Mouse (Mus musculus) activated CD4-positive, CD25-positive, alpha-beta regulatory T cell, adult 4 months (primary cell): ENCODE data around the gene Hinfp. TPM values are rescaled to one million over a fixed set of nuclear protein-coding genes. Genes with fewer than 3 reads are reported as not detected.
"Not testable (repeated sequence)": the region's sequence is repeated elsewhere in the genome, so short reads cannot be mapped to it uniquely, and the experiment has no call there.

ENCODE experiments used
- ATAC-seq: one replicate; pipeline ENCODE4 v1.8.0; 2017
- polyA plus RNA-seq, 2 experiments: library from polyadenylated mRNA; unstranded; fragments of 100-300 nt; shearing (Covaris generic); gene quantifications; one replicate each; pipeline ENCODE4 v1.2.1; 2017

The Hinfp gene
- polyA plus RNA-seq, 2 experiments from 2014 or later: 18.1 to 21.7 TPM

DNA sequence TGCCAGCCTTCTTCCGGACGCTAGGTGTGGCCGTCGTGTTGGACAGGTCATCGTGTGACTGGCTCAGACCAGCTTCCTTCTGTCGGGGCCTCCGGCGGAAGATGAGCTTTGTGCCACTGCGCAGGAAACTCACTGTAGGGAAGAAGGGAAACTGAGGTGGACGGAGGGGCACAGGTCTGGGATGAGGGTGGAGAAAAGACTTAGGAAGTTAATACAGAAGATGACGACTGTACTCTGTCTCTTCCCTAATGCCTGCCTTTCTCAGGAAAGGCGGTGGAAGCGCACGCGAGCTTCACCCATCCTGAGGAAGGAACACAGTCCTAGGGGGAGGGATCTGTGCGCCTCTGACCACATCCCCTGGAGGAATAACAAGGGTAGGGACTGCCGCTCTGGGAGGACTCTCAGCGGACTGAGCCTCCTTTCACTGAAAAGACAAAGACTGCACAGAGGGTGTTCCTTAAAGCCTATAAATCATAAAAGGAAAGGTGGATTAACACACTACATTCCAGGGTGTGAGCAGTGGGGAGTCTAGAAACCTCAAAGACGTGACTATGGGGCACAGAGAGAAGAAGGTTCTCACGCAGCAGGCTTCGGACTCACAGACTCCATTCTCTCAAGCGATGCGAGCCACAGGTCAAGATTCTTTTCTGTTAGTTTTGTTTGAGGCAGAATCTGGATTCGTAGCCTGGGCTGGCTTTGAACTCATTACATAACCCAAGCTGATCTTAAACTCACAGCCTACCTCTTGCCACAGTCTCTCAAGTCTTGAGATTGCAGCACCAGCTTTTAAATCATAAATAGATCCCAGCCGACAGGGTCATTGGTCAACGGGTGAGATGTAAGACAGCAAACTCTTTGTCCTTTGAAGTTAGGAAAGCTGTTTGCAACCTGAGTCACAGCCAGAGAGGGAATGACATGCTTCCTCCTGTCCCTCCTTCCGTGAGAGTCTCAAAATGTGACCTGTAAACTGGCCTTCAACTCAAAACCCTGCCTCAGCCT lies 6.0 kb upstream of the Hinfp start:
- no peak for ATAC-seq

DNA sequence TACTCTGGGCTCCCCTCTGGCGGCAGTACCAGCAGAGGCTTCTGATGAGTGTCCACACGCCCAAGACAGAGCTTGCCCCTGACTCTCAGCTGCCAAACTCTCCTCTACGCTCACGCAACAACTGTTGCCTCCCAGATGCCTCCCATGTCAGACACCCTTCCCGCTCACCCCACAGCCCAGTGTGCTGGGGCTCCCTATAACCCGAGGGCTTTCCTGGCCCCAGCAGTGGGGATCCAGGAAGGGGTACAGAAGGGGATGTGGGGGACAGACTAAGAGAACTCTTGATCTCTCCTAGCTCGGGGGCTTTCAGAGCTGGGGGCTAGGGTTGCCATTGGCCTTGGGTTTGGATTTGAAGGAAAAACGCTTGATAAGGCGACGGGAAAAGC lies 5.3 kb upstream of the Hinfp start:
- ATAC-seq: no peak

DNA sequence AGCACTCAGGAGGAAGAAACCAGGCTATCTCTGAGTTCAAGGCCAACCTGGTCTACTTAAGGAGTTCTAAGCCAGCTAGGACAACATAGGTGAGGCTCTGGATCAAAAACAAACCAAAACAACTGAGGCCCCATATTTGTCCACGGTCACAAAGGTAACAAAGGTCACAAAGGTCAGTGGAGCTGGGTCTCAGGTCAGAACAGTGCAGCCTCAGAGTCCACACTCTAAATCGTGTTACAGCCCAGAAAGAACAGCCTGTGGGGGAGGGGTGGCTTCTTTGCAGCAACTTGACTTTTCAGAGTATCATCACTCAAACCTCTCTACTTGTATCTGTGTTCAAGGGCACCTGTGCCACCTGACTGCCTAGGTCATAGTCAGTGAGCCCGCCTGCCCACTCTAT lies 4.3 kb upstream of the Hinfp start:
- no peak for ATAC-seq

DNA sequence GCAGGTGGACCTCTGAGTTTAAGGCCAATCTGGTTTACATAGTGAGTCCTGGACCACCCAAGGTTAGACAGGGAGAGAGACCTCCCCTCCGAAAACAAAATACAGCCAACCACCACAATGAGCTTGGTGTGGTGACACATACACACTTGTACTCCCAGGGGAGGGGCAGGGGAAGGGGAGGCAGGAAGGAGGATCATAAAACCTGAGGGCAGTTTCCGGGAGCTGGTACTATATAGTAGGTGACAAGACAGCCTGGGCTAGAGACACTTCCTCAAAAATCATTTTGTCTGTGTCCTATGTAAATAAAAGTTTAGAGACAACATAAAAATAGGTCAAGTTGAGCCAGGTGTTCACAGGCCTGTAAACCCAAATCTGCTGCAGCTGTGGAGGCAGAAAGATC lies 1.8 kb upstream of the Hinfp start:
- no peak for ATAC-seq

DNA sequence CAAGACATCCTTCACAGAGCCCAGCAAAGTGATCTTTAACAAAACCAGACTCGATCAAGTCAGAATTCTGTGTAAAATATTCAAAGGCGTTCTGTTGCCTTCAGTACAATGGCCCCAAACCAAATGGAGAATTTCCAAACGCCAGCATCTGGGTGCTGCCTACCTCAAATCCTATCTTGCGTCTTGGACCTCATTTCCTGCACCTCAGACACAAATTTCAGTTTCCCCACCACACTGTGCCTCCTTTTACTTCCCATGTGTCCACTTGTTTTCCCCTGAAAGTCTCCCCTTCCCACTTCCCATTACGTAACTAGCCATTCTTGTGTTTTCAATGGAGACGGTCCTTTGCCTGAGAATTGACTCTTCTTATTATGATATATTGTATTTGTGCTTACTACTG lies 1.1 kb upstream of the Hinfp start:
- ATAC-seq: no peak

DNA sequence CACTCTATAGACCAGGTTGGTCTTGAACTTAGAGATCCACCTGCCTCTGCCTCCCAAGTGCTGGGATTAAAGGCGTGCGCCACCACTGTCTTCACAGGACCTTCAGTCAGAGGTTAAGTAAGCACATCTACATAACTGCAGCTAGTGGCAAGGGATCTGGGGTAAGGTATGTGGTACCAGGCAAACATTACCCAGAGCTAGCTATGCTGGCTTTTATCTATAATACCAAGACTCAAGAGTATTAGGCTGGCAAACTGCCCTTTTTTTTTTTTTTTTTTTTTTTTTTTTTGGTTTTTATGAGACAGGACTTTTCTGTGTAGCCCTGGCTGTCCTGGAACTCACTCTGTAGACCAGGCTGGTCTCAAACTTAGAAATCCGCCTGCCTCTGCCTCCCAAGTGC lies 5.5 kb downstream of the Hinfp start:
- ATAC-seq: not testable (repeated sequence)

DNA sequence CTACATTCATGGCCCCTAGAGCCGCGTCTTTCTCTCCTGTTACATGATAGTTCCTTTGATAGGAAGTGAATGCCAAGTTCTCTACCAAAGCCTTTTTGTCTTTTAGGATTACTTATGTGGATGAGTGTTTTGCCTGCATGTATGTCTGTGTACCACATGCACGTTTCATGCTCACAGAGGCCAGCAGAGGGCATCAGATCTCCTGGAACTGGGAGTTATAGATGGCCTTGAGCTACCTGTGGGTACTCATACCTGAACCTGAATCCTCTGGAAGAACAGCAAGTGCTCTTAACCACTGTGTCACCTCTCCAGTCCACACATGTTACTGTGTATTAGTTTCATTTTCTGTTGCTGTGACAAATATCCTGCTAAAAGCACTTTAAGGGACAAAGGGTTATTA lies 13.0 kb downstream of the Hinfp start:
- no peak for ATAC-seq

DNA sequence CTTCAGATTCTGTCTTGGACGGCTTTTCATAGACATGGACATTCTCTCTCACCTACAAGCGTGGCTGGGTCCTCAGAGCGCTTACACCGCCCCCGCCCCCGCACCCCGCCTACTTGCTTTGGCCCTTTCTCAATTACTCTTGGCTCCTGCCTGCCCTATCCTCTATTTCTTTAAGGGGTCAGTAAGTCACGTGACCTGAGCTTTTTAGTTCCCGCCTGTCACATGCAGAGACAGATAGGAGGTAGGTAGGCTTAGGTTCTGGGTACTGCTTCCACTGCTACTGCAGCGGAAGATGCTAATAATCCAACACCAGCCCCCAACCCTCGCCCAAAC lies 16.5 kb downstream of the Hinfp start:
- no peak for ATAC-seq

DNA sequence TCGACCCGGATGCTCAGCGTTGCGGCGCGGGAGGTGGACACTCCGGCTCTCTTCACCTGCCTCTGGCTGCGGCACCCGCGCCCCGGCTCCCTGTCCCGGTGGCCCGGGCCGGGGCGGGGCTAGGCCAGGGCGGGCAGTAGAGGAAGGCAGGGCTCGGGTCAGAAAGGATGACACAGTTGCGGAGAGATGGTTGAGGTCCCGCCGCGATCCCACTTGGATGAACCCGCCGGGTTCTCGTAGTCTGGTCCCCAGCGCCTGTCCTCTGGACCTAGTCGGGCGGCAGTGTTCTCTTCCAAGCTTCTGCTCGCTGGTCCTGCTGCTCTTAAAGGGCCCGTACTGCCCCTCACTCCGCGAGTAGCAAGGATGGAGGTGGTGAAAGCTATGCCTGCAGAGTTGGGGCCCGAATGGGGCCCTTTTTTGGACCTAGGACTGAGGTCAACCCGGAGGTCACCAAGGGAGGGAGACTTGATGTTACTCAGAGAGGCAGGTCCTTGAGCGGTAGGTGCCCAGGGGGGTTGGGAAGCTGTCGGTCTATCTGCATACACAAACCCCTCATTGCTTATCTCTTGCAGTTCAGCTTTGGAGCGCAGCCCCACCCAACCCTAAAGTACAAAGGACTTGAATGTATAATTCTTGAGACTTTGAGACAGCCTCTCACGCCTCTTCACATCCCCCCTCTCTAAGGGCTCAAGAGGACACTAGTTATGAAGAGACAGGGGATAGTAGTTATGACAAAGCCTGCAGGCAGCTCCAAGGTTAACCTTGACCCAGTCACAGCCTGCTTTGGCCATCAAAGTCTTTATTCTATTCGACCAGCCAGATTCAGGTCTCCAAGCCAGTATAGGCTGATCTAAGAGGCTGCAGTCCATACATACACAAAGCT lies 17.2 kb downstream of the Hinfp start, which contains the start of gene Abcg4:
TSS of gene Abcg4 (minus strand) at position 540 of the 883 bp plus-strand sequence.
- peak; percentile 23 for ATAC-seq

DNA sequence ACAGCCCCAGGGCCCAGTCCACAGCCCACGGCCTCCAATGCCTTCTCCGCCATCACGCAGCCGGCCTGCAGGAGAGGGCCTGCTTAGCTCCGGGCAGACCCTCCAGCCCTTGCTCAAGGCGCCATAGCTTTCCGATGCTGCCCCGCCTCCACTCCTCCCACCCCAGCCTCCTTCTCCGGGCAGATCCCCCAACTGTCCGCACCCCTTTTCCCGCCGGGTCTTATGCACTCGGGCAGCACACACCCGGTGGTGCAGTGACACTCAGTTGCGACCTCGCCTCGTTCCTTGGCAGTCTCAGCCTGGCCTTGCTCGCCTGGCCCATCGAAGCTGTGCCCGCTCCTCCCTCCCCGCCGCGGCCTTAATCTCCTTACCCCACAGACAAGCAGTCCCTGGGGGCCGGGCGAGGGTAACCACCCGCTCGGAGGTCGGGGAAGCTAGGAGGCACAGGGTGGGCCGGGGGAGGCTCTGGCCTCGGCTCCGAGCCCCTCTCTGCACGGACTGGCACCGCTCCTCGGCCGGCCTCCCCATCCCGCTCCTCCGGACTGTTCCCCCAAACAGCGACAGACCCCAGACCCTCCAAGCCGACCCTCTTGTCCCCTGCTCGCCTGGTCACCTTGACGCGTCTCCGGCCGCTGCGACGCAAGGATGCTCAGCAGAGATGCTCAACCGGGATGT lies 17.9 kb downstream of the Hinfp start:
- no peak for ATAC-seq

DNA sequence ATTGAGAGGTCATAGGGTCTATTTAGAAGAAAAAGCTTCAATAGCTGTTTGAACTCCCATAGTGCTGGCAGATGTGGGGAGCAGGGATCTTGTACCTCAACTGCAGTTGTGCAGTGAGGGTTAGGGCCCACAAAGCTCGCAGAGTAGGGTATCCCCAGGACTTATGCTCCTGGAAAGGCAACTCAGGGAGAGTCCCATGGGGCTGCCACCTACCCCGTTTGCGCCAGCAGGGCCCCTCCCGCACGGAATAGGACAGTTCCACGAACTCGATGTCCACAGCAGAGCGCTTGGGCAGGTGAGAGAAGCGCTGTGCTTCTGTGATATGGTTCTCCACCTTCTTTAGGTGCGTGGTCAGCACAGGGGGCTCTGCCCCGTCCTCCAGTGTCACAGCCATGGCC lies 18.5 kb downstream of the Hinfp start:
- ATAC-seq: no peak

DNA sequence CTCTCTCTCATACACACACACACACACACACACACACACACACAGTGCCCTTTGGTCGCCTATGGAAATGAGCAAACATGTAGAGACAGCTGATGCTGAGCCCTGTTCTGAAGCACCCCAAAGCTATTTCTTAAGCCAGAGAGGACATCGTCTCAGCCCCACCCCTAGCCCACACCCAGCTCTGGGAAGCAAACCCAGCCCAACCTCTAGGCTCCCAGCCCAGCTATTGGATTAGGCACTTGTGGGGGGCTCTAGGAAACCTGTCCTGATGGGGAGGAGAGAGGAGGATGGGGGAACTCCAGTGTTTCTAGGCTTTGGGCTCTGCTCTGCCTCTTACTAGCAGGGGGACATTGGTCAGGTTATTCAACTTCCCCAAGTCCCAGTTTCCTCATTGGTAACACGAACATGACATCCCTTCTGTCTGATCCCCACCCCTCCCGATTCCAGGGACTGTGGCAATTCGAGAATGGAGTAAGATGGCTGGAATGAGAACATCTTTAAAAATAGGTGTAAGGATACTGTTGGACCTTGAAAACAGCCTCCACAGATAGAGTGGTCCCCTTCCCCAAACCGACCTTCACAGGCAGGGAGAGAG lies 19.1 kb downstream of the Hinfp start:
- no peak for ATAC-seq

DNA sequence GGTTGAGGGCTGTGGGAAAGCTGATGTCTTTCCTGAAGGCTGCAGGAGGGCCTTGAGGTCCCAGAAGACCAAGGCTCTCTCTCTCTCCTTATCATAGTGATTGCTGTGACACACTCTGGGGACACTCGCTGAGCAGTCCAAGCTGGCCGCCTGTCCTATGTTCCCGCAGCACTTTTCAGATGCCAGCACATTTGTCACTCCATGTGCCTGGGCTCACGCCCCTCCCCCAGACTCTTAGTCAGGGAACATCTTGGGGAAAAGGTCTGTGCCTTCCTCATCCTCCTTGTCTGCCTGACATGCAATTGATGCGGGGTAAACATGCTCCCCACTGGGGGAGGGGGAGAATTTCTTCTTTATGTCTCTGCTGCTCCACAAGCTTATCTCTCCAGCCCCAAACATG lies 22.3 kb downstream of the Hinfp start:
- no peak for ATAC-seq

DNA sequence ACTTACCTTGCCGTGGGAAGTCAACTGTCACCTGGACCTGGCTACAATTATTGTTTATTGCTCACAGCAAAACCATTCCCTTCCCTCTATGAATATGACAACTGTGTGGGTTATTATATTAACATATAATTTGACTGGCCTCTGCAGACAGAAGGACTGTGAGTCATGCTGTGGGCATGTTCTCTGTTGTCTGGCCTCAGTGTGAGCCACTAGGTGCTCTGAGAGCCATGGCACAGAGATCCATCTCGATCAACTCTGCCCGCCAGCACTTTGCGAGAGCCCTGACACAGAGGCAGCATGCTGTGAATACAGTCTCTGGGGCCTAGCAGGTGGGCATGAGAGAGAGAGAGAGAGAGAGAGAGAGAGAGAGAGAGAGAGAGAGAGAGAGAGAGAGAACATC lies 35.5 kb downstream of the Hinfp start:
- ATAC-seq: no peak

DNA sequence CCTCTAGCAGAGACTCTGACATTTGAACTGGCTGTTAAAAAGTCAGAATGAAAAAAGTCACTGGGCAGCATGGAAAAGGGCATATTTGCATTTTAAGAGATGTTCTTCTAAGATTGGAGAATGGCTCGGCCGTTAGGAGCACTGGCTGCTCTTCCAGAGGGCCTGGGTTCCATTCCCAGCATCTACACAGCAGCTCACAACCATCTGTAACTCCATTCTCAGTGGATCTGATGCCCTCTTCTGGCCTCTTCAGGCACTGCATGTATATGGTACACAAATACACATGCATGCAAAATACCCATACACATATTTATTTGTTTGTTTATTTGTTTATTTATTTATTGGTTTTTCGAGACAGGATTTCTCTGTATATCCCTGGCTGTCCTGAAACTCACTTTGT lies 36.4 kb downstream of the Hinfp start:
- ATAC-seq: no peak

DNA sequence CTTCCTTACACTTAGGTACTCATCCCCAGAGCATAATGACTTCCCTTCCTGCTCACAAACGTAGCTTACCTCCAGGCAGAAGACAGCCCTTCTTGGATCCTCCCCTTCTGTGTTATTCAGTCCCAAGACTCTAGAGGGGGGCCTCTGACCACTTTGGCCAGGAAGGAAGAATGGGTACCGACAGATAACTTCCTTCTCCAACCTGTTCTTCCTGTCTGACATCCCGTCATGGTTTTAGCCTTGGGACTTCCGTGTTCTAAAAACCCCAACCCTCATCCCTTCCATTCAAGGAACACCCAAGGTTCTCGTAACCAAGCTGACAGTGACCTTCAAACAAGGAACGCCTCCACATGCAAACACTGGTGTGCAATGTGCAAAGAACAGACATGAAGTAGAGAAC lies 37.0 kb downstream of the Hinfp start, which contains the start of gene Nlrx1:
TSS of gene Nlrx1 (minus strand) at position 168 of the 400 bp plus-strand sequence.
- ATAC-seq: peak; percentile 12

DNA sequence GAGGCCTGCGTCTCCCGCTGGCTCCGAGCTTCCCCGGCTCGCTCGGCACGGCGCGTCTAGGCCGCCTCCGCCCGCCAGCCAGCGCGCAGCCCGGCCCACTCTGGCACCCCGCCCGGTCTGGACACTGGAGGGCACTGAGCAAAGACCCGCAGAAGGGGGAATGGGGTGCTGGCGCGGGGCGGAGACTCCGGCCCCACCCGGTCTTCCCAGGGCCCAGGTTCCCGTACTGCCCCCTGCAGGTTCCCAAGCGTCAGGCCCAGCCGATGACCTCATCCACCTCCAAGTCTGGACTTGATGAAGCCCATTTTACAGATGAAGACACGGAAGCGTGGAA lies 37.5 kb downstream of the Hinfp start:
- peak; percentile 90 for ATAC-seq

DNA sequence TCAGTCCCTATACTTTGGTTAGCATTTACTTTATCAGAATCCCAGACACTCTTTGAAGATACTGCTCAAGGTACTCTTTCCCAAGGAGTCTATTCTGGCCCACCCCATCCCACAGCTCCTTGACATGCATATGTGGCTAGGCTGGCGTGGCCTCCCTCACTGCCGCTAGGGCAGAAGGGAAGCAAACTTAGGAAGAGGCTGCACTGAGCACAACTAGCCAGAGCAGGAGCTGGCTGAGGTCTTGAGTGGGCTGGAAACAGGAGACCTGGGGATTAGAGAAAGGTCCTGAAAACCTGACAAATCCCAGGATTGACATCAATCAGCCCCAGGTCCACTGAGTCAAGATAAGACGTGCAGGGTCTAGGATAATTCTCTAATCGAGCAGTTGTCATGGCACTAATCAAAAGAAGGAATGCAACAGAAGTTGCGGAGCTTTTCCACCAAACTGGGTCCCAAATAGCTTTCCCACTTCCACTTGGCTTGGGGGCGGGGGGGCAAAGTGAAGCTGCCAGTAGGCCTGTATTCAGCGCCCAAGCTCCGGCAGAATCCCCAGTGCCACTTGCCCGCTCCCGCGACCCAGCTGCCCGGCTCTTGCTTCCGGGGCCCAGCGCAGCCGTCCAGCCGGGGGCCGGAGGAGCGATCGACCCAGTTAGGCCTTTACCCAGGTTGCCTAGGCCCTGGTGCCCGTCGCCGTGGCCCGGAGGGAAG lies 38.0 kb downstream of the Hinfp start:
- ATAC-seq: no peak

DNA sequence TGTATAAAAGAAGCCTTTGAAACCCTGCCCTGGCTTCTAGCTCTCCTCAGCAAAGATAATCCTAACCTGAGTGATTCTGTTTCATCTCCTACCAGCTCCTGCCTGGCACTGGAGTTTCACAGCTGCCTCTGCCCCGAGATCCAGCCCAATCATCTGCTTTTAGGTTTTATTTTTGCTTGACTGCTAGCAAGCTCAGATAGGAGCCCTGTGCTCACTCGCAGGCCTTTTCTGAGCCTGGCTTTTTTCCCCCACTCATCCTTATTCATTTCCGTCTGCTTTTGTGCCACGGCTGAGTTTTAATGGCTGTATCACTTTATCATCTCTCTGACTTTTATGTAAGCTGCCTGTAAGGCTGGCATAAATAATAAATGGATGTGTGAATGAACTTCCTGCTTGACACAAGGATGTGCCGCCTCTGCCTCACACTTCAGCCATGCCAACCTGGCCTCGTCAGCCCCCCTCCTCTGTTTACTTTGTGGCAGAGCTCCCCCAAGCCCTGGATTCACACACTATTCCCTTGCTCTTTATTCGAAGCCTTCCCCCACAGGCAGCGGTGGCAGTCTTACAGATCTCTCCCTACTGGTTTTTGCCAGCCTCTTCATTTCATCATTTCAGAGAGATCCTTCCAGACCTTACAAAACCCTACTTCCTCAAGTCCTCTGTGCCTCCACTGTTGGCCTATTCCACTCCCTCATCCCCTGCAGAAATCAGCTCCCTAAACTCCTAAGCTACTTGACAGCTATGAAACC lies 38.8 kb downstream of the Hinfp start:
- ATAC-seq: no peak

DNA sequence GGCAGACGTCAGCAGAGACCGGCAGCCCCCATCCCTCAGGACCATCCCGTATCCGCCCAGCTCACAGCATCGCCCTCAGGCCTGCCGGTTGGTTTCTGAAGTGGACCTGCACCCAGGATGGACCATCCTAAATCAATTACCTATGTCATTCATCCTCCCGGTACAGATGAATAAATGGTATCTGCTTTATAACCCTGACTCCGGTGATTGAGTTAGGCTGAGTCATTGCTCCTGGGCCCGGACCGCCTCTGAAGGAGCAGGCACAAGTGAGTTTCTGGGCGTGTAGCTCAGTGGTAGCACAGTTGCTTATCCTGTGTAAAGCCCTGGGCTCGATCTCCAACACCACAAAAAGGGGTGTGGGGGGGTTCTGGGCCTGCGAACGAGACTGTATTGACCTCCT lies 44.1 kb downstream of the Hinfp start:
- no peak for ATAC-seq

DNA sequence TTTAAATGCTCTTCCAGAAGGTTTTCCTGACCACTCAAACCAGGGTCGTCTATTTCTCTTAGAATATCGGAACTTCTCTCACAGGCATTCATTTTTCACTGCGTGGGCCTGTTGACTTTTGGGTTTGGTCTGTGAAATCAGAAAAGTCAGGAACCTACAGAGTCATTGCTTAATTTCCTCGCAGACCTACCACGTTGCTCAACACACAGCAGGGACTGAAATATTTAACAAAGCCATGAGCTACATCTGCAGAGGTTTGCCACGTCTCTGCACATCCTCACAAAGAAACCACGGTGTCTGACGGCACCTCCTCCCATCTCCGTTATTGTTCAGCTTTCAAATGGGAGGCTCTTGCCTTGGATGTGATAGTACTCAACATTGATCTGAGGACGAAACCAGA lies 46.5 kb downstream of the Hinfp start:
- ATAC-seq: no peak
